Mouse (Mus musculus) erythroid progenitor cell, adult 5-6 weeks (primary cell): ENCODE results near the gene Fam199x. TPM values are rescaled to one million over a fixed set of nuclear protein-coding genes. Genes with fewer than 3 reads are reported as not detected.

ENCODE experiments used
- ATAC-seq: replicated peaks from 2 replicates; pipeline ENCODE4 v1.8.0; 2016; ENCODE audit warnings: moderate number of reproducible peaks, mild to moderate bottlenecking, moderate TSS enrichment, inconsistent platforms; ENCODE audit not compliant: poor library complexity, low FRiP score, severe bottlenecking
- total RNA-seq, 2 experiments: library from RNA; stranded (forward) in 1 of 2; stranded (reverse) in 1 of 2; fragments of 150-400 nt in 1 of 2; fragments of 186-747, 209-891 nt in 1 of 2; gene quantifications; 2 replicates each; pipeline versions ENCODE4 v1.2.3 to v1.2.4; 2015 to 2017; ENCODE audit warnings: low replicate concordance in 2 of 2

The Fam199x gene
- total RNA-seq (2015; ENCODE audit: low replicate concordance) (0.36 and 4.2 TPM in 2 replicates), total RNA-seq (2017; ENCODE audit: low replicate concordance) (1.1 and 1.3 TPM in 2 replicates)

DNA sequence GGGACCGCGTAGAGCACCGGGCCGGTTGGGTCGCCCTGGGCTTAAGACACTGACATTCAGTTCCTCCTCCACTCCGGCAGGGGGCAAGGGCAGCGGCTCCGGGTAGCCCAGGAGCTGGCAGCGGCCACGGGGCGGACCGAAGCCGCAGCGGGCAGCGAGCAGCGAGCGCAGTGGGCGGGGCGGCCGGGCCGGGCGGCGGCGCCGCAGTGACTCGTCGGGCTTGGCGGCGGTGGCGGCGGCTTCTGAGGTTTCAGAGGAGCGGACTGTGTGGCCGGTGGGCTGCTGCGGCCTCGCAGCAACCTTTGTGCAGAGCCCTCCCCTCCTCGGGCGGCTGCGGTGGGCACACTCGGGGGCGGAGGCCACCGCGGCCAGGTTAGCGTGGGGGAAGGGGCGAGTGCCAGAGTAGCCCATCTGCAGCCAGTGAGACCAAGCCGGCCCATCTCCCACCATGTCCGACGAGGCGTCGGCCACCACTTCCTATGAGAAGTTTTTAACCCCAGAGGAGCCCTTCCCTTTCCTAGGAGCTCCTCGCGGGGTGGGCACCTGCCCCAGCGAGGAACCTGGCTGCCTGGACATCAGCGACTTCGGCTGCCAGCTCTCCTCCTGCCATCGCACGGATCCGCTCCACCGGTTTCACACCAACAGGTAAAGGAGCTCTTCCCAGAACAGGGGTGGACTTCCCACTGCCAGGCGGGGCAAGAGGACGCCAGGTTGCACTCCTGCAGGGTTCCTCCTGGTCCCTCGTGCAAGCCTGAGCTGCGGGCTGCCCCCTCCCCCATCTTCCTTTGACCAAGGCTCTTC lies at the start of gene Fam199x:
Gene Fam199x, plus strand, starts transcription at position 170 of the 801 bp plus-strand sequence.
- ATAC-seq = peak; percentile 100

- ATAC-seq = no peak
Measured at GRCm38 (mm10) chrX:137015099-137015709, 34.2 kb upstream of the Fam199x start.

- ATAC-seq = no peak
Measured at GRCm38 (mm10) chrX:137017668-137018067, 31.7 kb upstream of the Fam199x start.

DNA sequence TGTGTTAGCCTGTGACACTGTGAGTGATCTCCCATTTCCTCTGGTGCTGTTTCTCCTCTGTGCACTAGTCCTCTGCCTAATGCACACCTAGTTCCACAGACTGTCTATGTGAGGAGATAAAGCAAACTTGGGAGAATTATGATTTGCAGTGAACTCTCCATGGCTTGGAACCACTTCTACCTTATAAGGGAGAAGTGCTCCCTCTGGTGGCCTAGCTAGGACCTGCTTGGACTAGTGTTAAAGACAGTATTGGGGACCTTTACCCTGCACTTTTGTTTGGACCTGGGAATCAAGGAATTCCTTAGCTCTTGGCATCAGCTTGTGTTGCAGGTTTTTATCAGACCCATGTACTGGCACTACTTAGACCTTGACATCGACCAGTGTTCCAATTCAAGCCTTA lies 30.1 kb upstream of the Fam199x start:
- ATAC-seq = peak; percentile 54; the same call in 1 of the 2 replicates

DNA sequence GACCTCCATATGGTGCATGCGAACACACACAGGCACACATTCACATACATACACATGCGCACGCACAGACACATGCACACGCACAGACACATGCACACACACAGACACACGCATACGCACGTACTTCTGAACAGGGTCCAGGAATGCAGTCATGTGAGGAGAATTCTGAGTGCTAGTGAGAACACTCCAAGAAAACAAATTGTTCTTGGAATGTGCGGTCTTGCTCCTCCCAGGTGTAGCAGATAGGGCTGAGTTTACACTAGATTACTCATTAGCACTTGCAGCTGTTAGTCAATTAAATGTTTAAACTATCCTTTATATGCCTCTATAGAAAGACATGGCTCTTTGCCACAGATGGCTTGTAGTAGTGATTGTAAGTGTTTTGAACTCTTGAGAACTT lies 18.5 kb upstream of the Fam199x start:
- ATAC-seq = no peak

GRCm38 (mm10) chrX:137031726-137032125 lies 17.7 kb upstream of the Fam199x start:
- no peak for ATAC-seq

DNA sequence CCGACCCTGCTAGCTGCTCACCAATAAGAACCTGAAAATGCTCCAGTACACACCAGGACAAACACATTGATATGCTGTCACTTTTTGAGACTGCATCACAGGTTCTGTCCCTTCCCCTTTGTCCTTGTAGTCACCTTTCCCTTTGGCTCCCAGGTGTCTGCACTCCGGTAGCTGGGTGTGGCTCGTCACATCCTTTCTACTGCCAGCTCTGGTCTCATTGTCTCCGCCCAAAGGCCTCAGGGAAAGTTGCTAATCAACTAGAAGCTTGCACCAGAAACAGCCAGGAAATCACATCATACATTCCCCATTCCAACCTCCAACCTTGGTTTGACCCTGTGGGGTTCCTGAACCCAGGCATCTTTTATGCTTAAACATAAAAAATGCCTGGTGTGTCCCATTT lies 15.1 kb upstream of the Fam199x start:
- ATAC-seq = no peak

GRCm38 (mm10) chrX:137037470-137037999 lies 11.9 kb upstream of the Fam199x start:
- ATAC-seq = peak; percentile 52

DNA sequence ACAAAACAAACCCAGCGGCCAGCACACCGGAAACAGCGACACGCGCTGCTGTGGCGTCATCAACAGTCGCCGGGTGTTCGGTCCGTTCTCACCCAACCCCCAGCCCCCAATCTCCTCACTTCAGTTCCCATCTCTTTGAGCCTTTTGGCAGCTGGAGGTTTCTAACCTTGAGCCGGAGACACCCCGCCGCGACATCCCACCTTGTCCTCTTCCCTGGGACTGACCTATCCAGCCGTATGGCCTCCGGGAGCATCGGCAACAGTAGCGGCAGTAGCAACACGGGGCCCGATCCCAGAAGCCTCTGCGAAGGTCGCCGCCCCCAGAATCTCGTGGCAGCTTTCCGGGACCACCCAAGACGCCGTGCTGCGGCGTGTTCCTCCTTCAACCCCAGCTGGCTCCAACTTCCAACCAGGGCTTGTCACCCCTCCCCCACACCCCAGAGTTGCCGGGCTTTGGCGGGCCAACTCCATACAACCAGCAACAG lies 11.4 kb upstream of the Fam199x start, which contains the start of gene Slc25a53:
Gene Slc25a53, minus strand, starts transcription at position 303 of the 484 bp plus-strand sequence.
- ATAC-seq = peak; percentile 96

- ATAC-seq = no peak
Measured at GRCm38 (mm10) chrX:137038502-137038901, 10.9 kb upstream of the Fam199x start.

GRCm38 (mm10) chrX:137049060-137049424 lies 352 bp upstream of the Fam199x start:
- no peak for ATAC-seq

DNA sequence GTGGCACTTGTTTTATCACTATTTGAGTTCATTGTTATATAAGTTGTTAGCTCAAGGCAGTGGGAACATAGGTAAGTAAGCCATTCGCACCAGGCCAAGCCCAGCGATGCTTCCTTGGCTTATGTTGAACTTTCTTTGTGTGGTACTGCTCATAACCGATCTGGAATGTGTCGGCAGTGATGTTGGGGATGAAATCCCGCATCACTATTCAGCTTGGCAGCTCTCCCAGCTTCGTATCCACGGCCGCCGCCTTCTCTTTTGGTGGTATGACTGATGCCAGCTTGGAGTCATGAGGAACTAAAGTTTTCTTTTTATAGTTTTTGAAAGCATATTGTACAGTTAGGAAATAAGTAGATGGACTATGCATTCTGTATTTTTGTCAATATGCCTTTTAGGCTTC lies 13.8 kb downstream of the Fam199x start:
- no peak for ATAC-seq

DNA sequence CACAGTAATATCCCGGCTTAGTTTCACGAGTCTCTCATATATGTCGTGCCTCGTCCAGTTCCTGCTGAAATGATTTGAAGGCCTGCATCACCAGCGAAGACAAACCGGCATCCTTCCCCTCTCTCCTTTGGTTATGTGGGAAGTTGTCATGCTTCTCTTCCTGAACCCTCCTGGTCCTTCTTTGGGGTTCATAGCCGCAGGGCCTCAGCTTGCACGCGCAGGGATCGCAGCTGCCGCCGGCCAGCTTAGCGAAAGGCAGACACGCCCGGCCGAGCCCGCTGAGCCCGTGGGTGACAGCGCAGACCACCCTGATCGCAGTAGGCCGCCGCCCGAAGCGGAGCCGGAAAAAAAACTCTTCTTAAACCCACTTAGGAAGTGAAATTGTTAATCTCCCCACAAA lies 55.1 kb downstream of the Fam199x start:
- no peak for ATAC-seq

DNA sequence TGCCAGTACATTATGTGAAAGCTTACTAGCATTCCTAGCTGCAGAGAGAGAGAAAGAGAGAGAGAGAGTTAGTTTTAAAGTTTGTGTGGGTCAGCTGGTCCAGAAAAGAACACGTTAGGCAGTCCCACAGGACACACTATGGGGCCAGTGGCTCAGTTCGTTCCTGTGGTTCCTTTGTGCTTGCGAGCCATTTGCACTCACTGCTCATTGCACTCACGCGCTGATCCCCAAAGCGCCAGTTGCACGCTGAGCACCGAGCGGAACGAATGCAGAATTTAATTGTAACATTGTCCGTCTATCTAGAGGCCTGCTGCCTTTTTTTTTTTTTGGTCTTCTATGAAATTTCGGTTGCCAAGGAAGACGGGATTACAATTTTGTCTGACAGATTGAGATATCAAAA lies 57.1 kb downstream of the Fam199x start:
- no peak for ATAC-seq

GRCm38 (mm10) chrX:137118097-137118746 lies 68.8 kb downstream of the Fam199x start:
- no peak for ATAC-seq

GRCm38 (mm10) chrX:137119675-137120423 lies 70.5 kb downstream of the Fam199x start:
- no peak for ATAC-seq

GRCm38 (mm10) chrX:137121718-137122117 lies 72.3 kb downstream of the Fam199x start, which contains the start of gene Esx1:
TSS of gene Esx1 (minus strand) at chrX:137122083.
- no peak for ATAC-seq

- ATAC-seq = no peak
Measured at GRCm38 (mm10) chrX:137127542-137127941, 78.1 kb downstream of the Fam199x start.
